Mouse (Mus musculus) heart, embryonic 12.5 days (tissue): ENCODE measurements around the gene Efemp1. TPM values are rescaled to one million over a fixed set of nuclear protein-coding genes. Genes with fewer than 3 reads are reported as not detected.

Source experiments
- ATAC-seq: fragments of 200-750 bp; cut with Nextera tagmentation; 2 replicates; pipeline ENCODE4 v1.8.0; 2017; ENCODE audit warnings: moderate TSS enrichment, moderate library complexity; ENCODE audit not compliant: insufficient number of reproducible peaks, low FRiP score
- H3K27ac ChIP-seq: fragments of 300-500 bp; sonication (generic); 2 replicates; pipeline ENCODE4 v1.5.1; 2016; ENCODE audit warnings: mild to moderate bottlenecking, moderate library complexity; ENCODE audit not compliant: poor library complexity, severe bottlenecking
- H3K27me3 ChIP-seq: fragments of 300-500 bp; sonication (generic); replicated peaks from 2 replicates; pipeline ENCODE4 v1.6.1; 2016; ENCODE audit warnings: mild to moderate bottlenecking, moderate library complexity
- H3K36me3 ChIP-seq: fragments of 300-500 bp; sonication (generic); 2 replicates; pipeline ENCODE4 v1.6.1; 2016; ENCODE audit warnings: mild to moderate bottlenecking, moderate library complexity
- H3K4me1 ChIP-seq: fragments of 300-500 bp; sonication (generic); replicated peaks from 2 replicates; pipeline ENCODE4 v1.6.1; 2016; ENCODE audit warnings: mild to moderate bottlenecking
- H3K4me2 ChIP-seq: fragments of 300-500 bp; sonication (generic); 2 replicates; pipeline ENCODE4 v1.6.1; 2016; ENCODE audit warnings: mild to moderate bottlenecking, moderate library complexity
- H3K4me3 ChIP-seq: fragments of 300-500 bp; sonication (generic); 2 replicates; pipeline ENCODE4 v1.5.1; 2016; ENCODE audit warnings: mild to moderate bottlenecking
- H3K9ac ChIP-seq: fragments of 300-500 bp; sonication (generic); 2 replicates; pipeline ENCODE4 v1.6.1; 2016; ENCODE audit warnings: mild to moderate bottlenecking, moderate library complexity
- H3K9me3 ChIP-seq: fragments of 300-500 bp; sonication (generic); replicated peaks from 2 replicates; pipeline ENCODE4 v1.6.1; 2016; ENCODE audit warnings: mild to moderate bottlenecking, moderate library complexity
- WGBS: fragments of 180-500 bp; shearing (Covaris S2); methylation state at CpG from one replicate; pipeline ENCODE4 v1.1.7; 2016; 5-methylcytosine and 5-hydroxymethylcytosine counted together
- polyA plus RNA-seq: library from polyadenylated mRNA; unstranded; fragments of >200 nt; fragmentation: Nextera tagmentation; extraction: Ambion mirVana; gene quantifications from 2 replicates; pipeline ENCODE4 v1.2.1, GENCODE M21; 2016

Efemp1 gene
- polyA plus RNA-seq, 1 experiment from 2014 or later: 14.4 TPM

GRCm38 (mm10) chr11:28934449-28934848, 81.4 kb downstream of the Efemp1 start:
- Histone ChIP-seq H3K9ac (no peak overlapping the region), H3K9me3 (no peaks in the 10 kb centered on the region), H3K27me3 (no peaks in the 10 kb centered on the region), H3K36me3 (no peaks in the 10 kb centered on the region), H3K4me2 (no peak overlapping the region), H3K27ac (no peak overlapping the region), H3K4me3 (no peak overlapping the region), H3K4me1 (no peaks in the 10 kb centered on the region)
- no peak for ATAC-seq

DNA sequence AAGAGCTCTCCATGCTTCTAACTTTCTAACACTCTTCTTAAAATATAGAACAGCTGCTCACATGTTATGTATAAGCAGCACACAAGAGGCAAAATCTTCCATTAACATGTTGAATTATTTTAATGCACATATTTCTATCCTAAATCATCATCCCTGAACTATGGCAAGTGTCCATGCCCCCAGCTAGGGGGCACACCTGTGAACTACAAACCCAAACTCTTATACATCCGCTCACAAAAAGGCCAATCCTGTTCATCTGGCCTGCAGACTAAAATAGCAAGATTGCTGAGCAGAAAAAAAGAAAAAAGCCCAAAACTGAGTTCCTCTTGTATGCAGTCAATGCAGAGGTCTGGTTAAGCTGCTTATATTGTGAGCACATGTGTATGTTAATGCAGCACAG, 86.6 kb downstream of the Efemp1 start:
- ATAC-seq: no peak
- no peaks in the 10 kb centered on the region for H3K4me1 ChIP-seq
- 77% methylated on average over 1 of the region's 1 CpGs for WGBS
- H3K27me3 ChIP-seq: no peaks in the 10 kb centered on the region
- H3K4me2 ChIP-seq: no peak overlapping the region
- no peak overlapping the region for H3K9ac ChIP-seq
- H3K9me3 ChIP-seq: no peaks in the 10 kb centered on the region
- no peak overlapping the region for H3K27ac ChIP-seq
- no peaks in the 10 kb centered on the region for H3K36me3 ChIP-seq
- H3K4me3 ChIP-seq: no peak overlapping the region

GRCm38 (mm10) chr11:28951586-28952210, 98.7 kb downstream of the Efemp1 start:
- Histone ChIP-seq H3K4me1 (no peaks in the 10 kb centered on the region), H3K9me3 (no peaks in the 10 kb centered on the region)
- WGBS: 65% methylated on average over 2 of the region's 2 CpGs

GRCm38 (mm10) chr11:28954673-28955304, 101.8 kb downstream of the Efemp1 start:
- ATAC-seq: no peak
- H3K36me3 ChIP-seq: no peaks in the 10 kb centered on the region
- no peak overlapping the region for H3K4me2 ChIP-seq
- no peak overlapping the region for H3K4me3 ChIP-seq
- no peaks in the 10 kb centered on the region for H3K27me3 ChIP-seq
- no peak overlapping the region for H3K9ac ChIP-seq
- H3K27ac ChIP-seq: no peak overlapping the region
- WGBS: 68% methylated on average over 6 of the region's 6 CpGs
- H3K4me1 ChIP-seq: no peaks in the 10 kb centered on the region
- no peaks in the 10 kb centered on the region for H3K9me3 ChIP-seq

More at GRCm38 (mm10) chr11:28951586-28952210, 98.7 kb downstream of the Efemp1 start:
- ATAC-seq: no peak
- Histone ChIP-seq H3K4me3 (no peak overlapping the region), H3K27ac (no peak overlapping the region), H3K36me3 (no peaks in the 10 kb centered on the region), H3K9ac (no peak overlapping the region), H3K4me2 (no peak overlapping the region), H3K27me3 (no peaks in the 10 kb centered on the region)

GRCm38 (mm10) chr11:28955305-28955701, 102.3 kb downstream of the Efemp1 start:
- Histone ChIP-seq H3K4me2 (no peak overlapping the region), H3K4me3 (no peak overlapping the region), H3K9me3 (no peaks in the 10 kb centered on the region), H3K4me1 (no peaks in the 10 kb centered on the region), H3K36me3 (no peaks in the 10 kb centered on the region), H3K27ac (no peak overlapping the region), H3K27me3 (no peaks in the 10 kb centered on the region), H3K9ac (no peak overlapping the region)
- ATAC-seq: no peak

DNA sequence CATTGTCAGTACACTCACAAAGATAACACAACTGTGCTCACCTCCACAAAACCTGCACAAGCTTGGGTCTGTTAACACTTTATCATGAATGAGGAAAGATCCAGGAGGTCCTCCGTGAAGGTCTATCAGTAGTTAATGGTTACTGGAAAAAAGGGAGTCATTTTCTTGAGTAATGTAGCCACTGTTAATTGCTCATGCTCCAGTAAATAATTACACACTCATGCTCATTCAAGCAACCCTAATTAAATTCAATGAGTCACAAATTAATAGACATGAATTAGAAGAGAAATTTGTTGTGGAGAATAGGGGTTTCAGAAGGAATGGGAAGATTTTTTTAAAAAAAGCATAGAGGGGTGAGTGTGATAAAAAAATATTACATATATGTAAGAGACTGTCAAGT, 108.4 kb downstream of the Efemp1 start:
- Histone ChIP-seq H3K4me1 (no peaks in the 10 kb centered on the region), H3K36me3 (no peaks in the 10 kb centered on the region), H3K9me3 (no peaks in the 10 kb centered on the region), H3K4me3 (no peak overlapping the region), H3K27me3 (no peaks in the 10 kb centered on the region), H3K9ac (no peak overlapping the region), H3K4me2 (no peak overlapping the region), H3K27ac (no peak overlapping the region)
- ATAC-seq: no peak
- 85% methylated on average over 1 of the region's 1 CpGs for WGBS
